Mouse (Mus musculus) intestine, embryonic 16.5 days (tissue): Measurements from ENCODE around the gene Rapgefl1. TPM values are rescaled to one million over a fixed set of nuclear protein-coding genes. Genes with fewer than 3 reads are reported as not detected.
A peak's percentile ranks its signal among the peaks of the same experiment; 100 is the strongest.

Source experiments
- ATAC-seq: fragments of 200-750 bp; cut with Nextera tagmentation; 2 replicates; pipeline ENCODE4 v1.8.0; 2017; ENCODE audit warnings: moderate TSS enrichment, moderate library complexity
- H3K27ac ChIP-seq: fragments of 300-500 bp; sonication (generic); 2 replicates; pipeline ENCODE4 v1.5.1; 2014; ENCODE audit warnings: mild to moderate bottlenecking, low read length
- H3K27me3 ChIP-seq: fragments of 300-500 bp; sonication (generic); replicated peaks from 2 replicates; pipeline ENCODE4 v1.6.1; 2014; ENCODE audit warnings: low read length, control low read depth, mixed read lengths; ENCODE audit not compliant: control insufficient read depth, insufficient read depth
- H3K36me3 ChIP-seq: fragments of 300-500 bp; sonication (generic); 2 replicates; pipeline ENCODE4 v1.6.1; 2014; ENCODE audit warnings: low read length, control low read depth; ENCODE audit not compliant: control insufficient read depth, insufficient read depth
- H3K4me1 ChIP-seq: fragments of 300-500 bp; sonication (generic); 2 replicates; pipeline ENCODE4 v1.6.1; 2014; ENCODE audit warnings: low read length, control low read depth, mixed read lengths; ENCODE audit not compliant: control insufficient read depth, insufficient read depth
- H3K4me2 ChIP-seq: fragments of 300-500 bp; sonication (generic); 2 replicates; pipeline ENCODE4 v1.6.1; 2014; ENCODE audit warnings: low read depth, low read length, control low read depth
- H3K4me3 ChIP-seq: fragments of 300-500 bp; sonication (generic); 2 replicates; pipeline ENCODE4 v1.5.1; 2014; ENCODE audit warnings: mild to moderate bottlenecking, low read length
- H3K9ac ChIP-seq: fragments of 300-500 bp; sonication (generic); 2 replicates; pipeline ENCODE4 v1.6.1; 2014; ENCODE audit warnings: low read depth, low read length
- H3K9me3 ChIP-seq: fragments of 300-500 bp; sonication (generic); 2 replicates; pipeline ENCODE4 v1.6.1; 2016; ENCODE audit warnings: low read length, control low read depth; ENCODE audit not compliant: control insufficient read depth
- WGBS: fragments of 180-500 bp; shearing (Covaris S2); extraction: QIAGEN DNeasy Blood & Tissue Kit; methylation state at CpG from one replicate; pipeline ENCODE4 v1.1.7; 2014; 5-methylcytosine and 5-hydroxymethylcytosine counted together
- polyA plus RNA-seq: library from polyadenylated mRNA; unstranded; fragments of >200 nt; fragmentation: Nextera tagmentation; extraction: Ambion mirVana; gene quantifications from 2 replicates; pipeline ENCODE4 v1.2.1, GENCODE M21; 2015

Rapgefl1 gene
- polyA plus RNA-seq, 1 experiment from 2014 or later = 1.1 TPM

- Histone ChIP-seq H3K9ac (no peak overlapping the region), H3K27ac (no peak overlapping the region), H3K27me3 (no peaks in the 10 kb centered on the region), H3K4me2 (no peak overlapping the region), H3K4me3 (no peak overlapping the region), H3K9me3 (no peaks in the 10 kb centered on the region), H3K36me3 (no peaks in the 10 kb centered on the region), H3K4me1 (peaks cover 14% of the 10 kb centered on the region)
- WGBS = 15% methylated on average over 4 of the region's 4 CpGs
- no peak for ATAC-seq
Measured at GRCm38 (mm10) chr11:98792081-98792480, 44.5 kb upstream of the Rapgefl1 start.

- Histone ChIP-seq H3K4me3 (peak overlapping the region; percentile 100), H3K9me3 (no peaks in the 10 kb centered on the region), H3K4me2 (peak overlapping the region; percentile 87), H3K27me3 (no peaks in the 10 kb centered on the region), H3K36me3 (no peaks in the 10 kb centered on the region; the same call in 1 of the 2 replicates), H3K4me1 (peaks cover 26% of the 10 kb centered on the region), H3K9ac (peak overlapping the region; percentile 99), H3K27ac (peak overlapping the region; percentile 97)
- 0% methylated on average over 29 of the region's 30 CpGs for WGBS
- peak; percentile 67 for ATAC-seq
Measured at GRCm38 (mm10) chr11:98794469-98795014, 42.0 kb upstream of the Rapgefl1 start.

GRCm38 (mm10) chr11:98795015-98795713 lies 41.4 kb upstream of the Rapgefl1 start, which contains the start of gene Msl1:
TSS of gene Msl1 (plus strand) at chr11:98795516.
- peak within 1 kb of the TSS; percentile 99 for H3K9ac ChIP-seq
- H3K27ac ChIP-seq = peak within 1 kb of the TSS; percentile 97
- peaks cover 2% of the 10 kb centered on the region for H3K36me3 ChIP-seq
- peaks cover 23% of the 10 kb centered on the region for H3K4me1 ChIP-seq
- peak within 1 kb of the TSS; percentile 87 for H3K4me2 ChIP-seq
- peak; percentile 71 for ATAC-seq
- H3K9me3 ChIP-seq = no peaks in the 10 kb centered on the region
- no peaks in the 10 kb centered on the region for H3K27me3 ChIP-seq
- H3K4me3 ChIP-seq = peak within 1 kb of the TSS; percentile 100
- under 1% methylated on average over 51 of the region's 89 CpGs for WGBS

DNA sequence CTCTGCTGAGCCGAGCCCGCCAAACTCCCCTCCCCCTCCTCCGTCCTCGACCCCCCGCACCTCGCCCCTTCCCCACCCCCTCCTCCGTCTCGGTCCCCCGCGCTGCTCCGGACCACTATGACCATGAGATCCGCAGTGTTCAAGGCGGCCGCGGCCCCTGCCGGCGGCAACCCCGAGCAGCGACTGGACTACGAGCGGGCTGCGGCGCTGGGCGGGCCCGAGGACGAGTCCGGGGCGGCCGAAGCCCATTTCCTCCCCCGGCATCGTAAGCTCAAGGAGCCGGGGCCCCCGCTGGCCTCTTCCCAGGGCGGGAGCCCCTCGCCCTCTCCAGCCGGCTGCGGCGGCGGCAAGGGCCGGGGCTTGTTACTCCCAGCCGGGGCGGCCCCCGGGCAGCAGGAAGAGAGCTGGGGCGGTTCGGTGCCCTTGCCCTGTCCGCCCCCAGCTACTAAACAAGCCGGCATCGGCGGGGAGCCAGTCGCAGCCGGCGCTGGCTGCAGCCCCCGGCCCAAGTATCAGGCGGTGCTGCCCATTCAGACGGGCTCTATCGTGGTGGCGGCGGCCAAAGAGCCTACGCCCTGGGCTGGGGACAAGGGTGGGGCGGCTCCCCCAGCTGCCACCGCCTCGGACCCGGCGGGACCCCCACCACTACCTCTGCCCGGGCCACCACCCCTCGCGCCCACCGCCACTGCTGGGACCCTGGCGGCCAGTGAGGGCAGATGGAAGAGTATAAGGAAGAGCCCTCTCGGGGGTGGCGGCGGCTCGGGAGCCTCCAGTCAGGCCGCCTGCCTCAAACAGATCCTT lies 40.7 kb upstream of the Rapgefl1 start:
- Histone ChIP-seq H3K9ac (peak overlapping the region; percentile 99), H3K4me3 (peak overlapping the region; percentile 100), H3K36me3 (peaks cover 7% of the 10 kb centered on the region), H3K9me3 (no peaks in the 10 kb centered on the region), H3K27ac (peak overlapping the region; percentile 97), H3K4me2 (peak overlapping the region; percentile 87), H3K4me1 (peaks cover 23% of the 10 kb centered on the region), H3K27me3 (no peaks in the 10 kb centered on the region)
- ATAC-seq = peak; percentile 49
- under 1% methylated on average over 68 of the region's 74 CpGs for WGBS

DNA sequence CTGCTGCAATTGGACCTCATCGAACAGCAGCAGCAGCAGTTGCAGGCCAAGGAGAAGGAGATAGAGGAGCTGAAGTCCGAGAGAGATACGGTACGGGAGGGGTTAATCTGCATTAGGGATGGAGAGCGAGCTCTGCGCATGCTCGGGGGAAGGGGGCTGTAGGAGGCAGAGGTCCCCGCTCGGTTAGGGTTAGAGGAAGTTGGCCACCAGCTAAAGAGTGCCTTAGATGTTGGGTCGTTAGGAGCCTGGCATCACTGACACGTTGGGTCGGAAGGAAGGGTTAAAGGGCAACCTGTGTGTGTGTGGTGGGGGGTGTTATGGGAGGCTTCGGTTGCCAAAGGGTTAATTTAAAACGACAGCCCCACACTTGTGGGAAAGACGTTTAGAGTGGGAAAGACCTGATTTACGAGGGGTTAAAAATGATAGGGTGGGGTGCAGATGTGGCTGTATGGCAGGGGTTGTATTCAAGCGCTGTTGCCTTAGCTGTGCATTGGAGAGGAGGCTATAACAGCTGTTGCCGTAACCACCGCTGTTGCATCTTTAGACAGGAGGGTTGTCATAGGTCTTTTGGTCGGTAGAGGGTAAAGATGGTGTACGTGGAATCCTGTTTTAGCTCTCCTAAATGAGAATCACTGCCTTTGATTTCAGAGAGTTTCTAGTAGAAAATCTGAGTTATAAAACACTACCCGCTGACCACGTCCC lies 39.9 kb upstream of the Rapgefl1 start:
- 1% methylated on average over 23 of the region's 23 CpGs for WGBS

DNA sequence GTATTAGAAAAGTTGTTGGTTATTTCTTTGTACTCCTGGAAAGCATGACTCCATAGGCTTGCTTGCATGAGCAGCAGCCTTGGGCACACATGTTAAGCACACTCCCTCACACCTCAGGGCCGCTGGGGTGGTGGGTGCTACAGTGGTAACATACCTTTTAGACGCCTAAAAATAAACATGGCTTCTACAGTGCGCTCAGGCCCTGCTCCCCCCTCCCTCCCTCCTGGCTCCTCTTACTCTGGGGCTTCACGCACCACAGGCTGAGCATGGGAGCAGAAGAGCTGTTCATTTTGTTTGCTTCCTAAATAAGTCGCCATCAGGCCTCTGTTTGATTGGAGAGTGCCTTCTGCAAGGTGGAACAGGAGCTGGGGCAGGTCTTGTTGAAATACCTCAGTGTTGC lies 39.3 kb upstream of the Rapgefl1 start:
- H3K4me1 ChIP-seq = peaks cover 23% of the 10 kb centered on the region
- H3K4me2 ChIP-seq = peak overlapping the region; percentile 87
- peak overlapping the region; percentile 99 for H3K9ac ChIP-seq
- H3K27me3 ChIP-seq = no peaks in the 10 kb centered on the region
- H3K4me3 ChIP-seq = peak overlapping the region; percentile 100
- WGBS = 5% methylated on average over 5 of the region's 5 CpGs
- no peaks in the 10 kb centered on the region for H3K9me3 ChIP-seq
- ATAC-seq = no peak
- H3K36me3 ChIP-seq = peaks cover 9% of the 10 kb centered on the region
- peak overlapping the region; percentile 35; the same call in 1 of the 2 replicates for H3K27ac ChIP-seq

More for the DNA sequence above, 39.9 kb upstream of the Rapgefl1 start:
- peak; percentile 27 for ATAC-seq
- H3K9me3 ChIP-seq = no peaks in the 10 kb centered on the region
- H3K27me3 ChIP-seq = no peaks in the 10 kb centered on the region
- peaks cover 9% of the 10 kb centered on the region for H3K36me3 ChIP-seq
- peak overlapping the region; percentile 99 for H3K9ac ChIP-seq
- peaks cover 23% of the 10 kb centered on the region for H3K4me1 ChIP-seq
- peak overlapping the region; percentile 97 for H3K27ac ChIP-seq
- peak overlapping the region; percentile 87 for H3K4me2 ChIP-seq
- peak overlapping the region; percentile 100 for H3K4me3 ChIP-seq

DNA sequence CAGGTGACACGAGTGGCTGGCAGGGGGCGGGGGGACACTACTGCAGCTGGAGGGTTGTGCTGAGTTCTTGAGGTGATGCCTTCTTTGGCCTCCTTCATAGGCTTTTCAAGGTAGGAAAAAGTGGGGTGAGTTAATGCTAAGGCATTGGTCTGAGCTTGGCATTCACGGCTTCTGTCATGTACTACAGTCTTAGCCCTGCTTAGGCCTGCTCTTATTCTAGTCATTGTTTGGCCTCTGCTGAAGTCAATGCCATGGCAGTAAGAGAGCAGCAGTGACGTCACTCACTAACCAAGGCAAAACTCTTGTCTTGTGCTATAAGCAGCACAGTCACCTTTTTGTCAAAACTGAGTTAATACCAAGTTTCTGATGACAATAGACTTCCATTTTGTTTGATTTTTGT lies 38.7 kb upstream of the Rapgefl1 start:
- H3K27ac ChIP-seq = peak overlapping the region; percentile 20; the same call in 1 of the 2 replicates
- H3K27me3 ChIP-seq = no peaks in the 10 kb centered on the region
- H3K36me3 ChIP-seq = peaks cover 9% of the 10 kb centered on the region
- no peak for ATAC-seq
- H3K4me2 ChIP-seq = peak overlapping the region; percentile 87
- H3K4me1 ChIP-seq = peaks cover 23% of the 10 kb centered on the region
- H3K9me3 ChIP-seq = no peaks in the 10 kb centered on the region
- peak overlapping the region; percentile 99 for H3K9ac ChIP-seq
- H3K4me3 ChIP-seq = peak overlapping the region; percentile 100
- 51% methylated on average over 4 of the region's 4 CpGs for WGBS

GRCm38 (mm10) chr11:98804605-98805004 lies 32.0 kb upstream of the Rapgefl1 start, which contains the start of gene Casc3:
TSS of gene Casc3 (plus strand) at chr11:98804905.
- no peak within 1 kb of the TSS for H3K4me2 ChIP-seq
- H3K36me3 ChIP-seq = peaks cover 19% of the 10 kb centered on the region
- no peak within 1 kb of the TSS for H3K27ac ChIP-seq
- H3K27me3 ChIP-seq = no peaks in the 10 kb centered on the region
- no peak for ATAC-seq
- WGBS = 92% methylated on average over 5 of the region's 5 CpGs
- H3K9ac ChIP-seq = no peak within 1 kb of the TSS
- no peak within 1 kb of the TSS for H3K4me3 ChIP-seq
- H3K9me3 ChIP-seq = no peaks in the 10 kb centered on the region
- H3K4me1 ChIP-seq = peaks cover 2% of the 10 kb centered on the region; the same call in 1 of the 2 replicates
